Mouse (Mus musculus): ENCODE measurements at regions not wholly inside any gene's neighbourhood (a gene's known extent, or its start where the extent isn't known, plus 50 kb on each side); places are given as distances from the start of the nearest gene placed in this dataset.

- no peak overlapping the region for H3K4me3 ChIP-seq (replicated peaks in 1 of 3; ENCODE audit: low read depth in 2 of 3, low read length in 2 of 3, poor library complexity in 1 of 3)
- no peak overlapping the region for H3K27ac ChIP-seq (ENCODE audit: insufficient read depth, low read depth)
- dilution Hi-C loops (cut with MboI; ENCODE audit: extremely low pct_ligation_motif_present, extremely low pct_unique_long_range_greater_than_20kb, low sequenced_read_pairs) = no loop called here
- no peak overlapping the region for H3K4me2 ChIP-seq (ENCODE audit: insufficient read depth, low read depth, poor library complexity, severe bottlenecking)
- no peaks in the 10 kb centered on the region for H3K9me3 ChIP-seq (replicated peaks; ENCODE audit: low read length)
- no peak for TF ChIP-seq KAT2A (IDR thresholded peaks at IDR 0.05; ENCODE audit: insufficient replicate concordance, low read length)
- TF ChIP-seq UBTF (IDR thresholded peaks at IDR 0.05; ENCODE audit: low read depth, low read length) = no peak
- TF ChIP-seq MAZ (IDR thresholded peaks at IDR 0.05; ENCODE audit: low read depth, low read length) = no peak
- no peak for TF ChIP-seq TBP (conservative IDR thresholded peaks at IDR 0.05; ENCODE audit: low read depth, low read length)
- TF ChIP-seq ZNF384 (IDR thresholded peaks at IDR 0.05; ENCODE audit: low read depth, low read length) = no peak
- TF ChIP-seq USF2 (conservative IDR thresholded peaks at IDR 0.05; ENCODE audit: low read depth, low read length) = no peak
- in situ Hi-C loops (cut with MboI; ENCODE audit: low pct_ligation_motif_present, low pct_unique_long_range_greater_than_20kb, low sequenced_read_pairs) = no loop called here
- no peaks in the 10 kb centered on the region for H3K36me3 ChIP-seq (replicated peaks in 1 of 2; ENCODE audit: control insufficient read depth in 1 of 2, insufficient read depth in 1 of 2, low read length in 1 of 2)
- H3K9ac ChIP-seq (ENCODE audit: insufficient read depth, low read depth) = no peak overlapping the region
- DNase-seq (ENCODE audit: extremely low read depth) = no peak
- peaks cover 0 to 5% of the 10 kb centered on the region in 2 experiments; a peak in 1 of 4 replicates for H3K4me1 ChIP-seq (ENCODE audit: control insufficient read depth in 1 of 2, insufficient read depth in 2 of 2)
- H3K27me3 ChIP-seq (replicated peaks) = no peaks in the 10 kb centered on the region
- H3K79me2 ChIP-seq (replicated peaks; ENCODE audit: control insufficient read depth, extremely low read depth, insufficient read depth, poor library complexity, severe bottlenecking) = no peaks in the 10 kb centered on the region
Measured at GRCm38 (mm10) chr15:60134515-60134914, 118.1 kb upstream of the 4933412E24Rik start.

GRCm38 (mm10) chr15:60132701-60133100, 116.3 kb upstream of the 4933412E24Rik start:
- dilution Hi-C loops (cut with MboI; ENCODE audit: extremely low pct_ligation_motif_present, extremely low pct_unique_long_range_greater_than_20kb, low sequenced_read_pairs) = no loop called here
- Histone ChIP-seq H3K27me3 (replicated peaks) (no peaks in the 10 kb centered on the region), H3K4me2 (ENCODE audit: insufficient read depth, low read depth, poor library complexity, severe bottlenecking) (no peak overlapping the region), H3K9ac (ENCODE audit: insufficient read depth, low read depth) (no peak overlapping the region), H3K79me2 (replicated peaks; ENCODE audit: control insufficient read depth, extremely low read depth, insufficient read depth, poor library complexity, severe bottlenecking) (no peaks in the 10 kb centered on the region), H3K9me3 (replicated peaks; ENCODE audit: low read length) (no peaks in the 10 kb centered on the region), H3K4me1 (ENCODE audit: control insufficient read depth in 1 of 2, insufficient read depth in 2 of 2) (no peaks in the 10 kb centered on the region), H3K4me3 (replicated peaks in 1 of 3; ENCODE audit: low read depth in 2 of 3, low read length in 2 of 3, poor library complexity in 1 of 3) (no peak overlapping the region), H3K27ac (ENCODE audit: insufficient read depth, low read depth) (no peak overlapping the region), H3K36me3 (replicated peaks in 1 of 2; ENCODE audit: control insufficient read depth in 1 of 2, insufficient read depth in 1 of 2, low read length in 1 of 2) (no peaks in the 10 kb centered on the region)
- DNase-seq (ENCODE audit: extremely low read depth) = no peak
- TF ChIP-seq MEF2A (IDR thresholded peaks at IDR 0.05; ENCODE audit: borderline replicate concordance, low read depth, low read length) = no peak
- in situ Hi-C loops (cut with MboI; ENCODE audit: low pct_ligation_motif_present, low pct_unique_long_range_greater_than_20kb, low sequenced_read_pairs) = no loop called here

- Histone ChIP-seq H3K4me2 (ENCODE audit: insufficient read depth, low read depth, poor library complexity, severe bottlenecking) (no peak overlapping the region), H3K36me3 (replicated peaks in 1 of 2; ENCODE audit: control insufficient read depth in 1 of 2, insufficient read depth in 1 of 2, low read length in 1 of 2) (no peaks in the 10 kb centered on the region), H3K9me3 (replicated peaks; ENCODE audit: low read length) (no peaks in the 10 kb centered on the region), H3K4me1 (ENCODE audit: control insufficient read depth in 1 of 2, insufficient read depth in 2 of 2) (no peaks in the 10 kb centered on the region), H3K27me3 (replicated peaks) (no peaks in the 10 kb centered on the region), H3K79me2 (replicated peaks; ENCODE audit: control insufficient read depth, extremely low read depth, insufficient read depth, poor library complexity, severe bottlenecking) (no peaks in the 10 kb centered on the region), H3K9ac (ENCODE audit: insufficient read depth, low read depth) (no peak overlapping the region), H3K27ac (ENCODE audit: insufficient read depth, low read depth) (no peak overlapping the region), H3K4me3 (replicated peaks in 1 of 3; ENCODE audit: low read depth in 2 of 3, low read length in 2 of 3, poor library complexity in 1 of 3) (no peak overlapping the region)
- no peak for DNase-seq (ENCODE audit: extremely low read depth)
- in situ Hi-C loops (cut with MboI; ENCODE audit: low pct_ligation_motif_present, low pct_unique_long_range_greater_than_20kb, low sequenced_read_pairs) (no loop called here), dilution Hi-C loops (cut with MboI; ENCODE audit: extremely low pct_ligation_motif_present, extremely low pct_unique_long_range_greater_than_20kb, low sequenced_read_pairs) (no loop called here)
- TF ChIP-seq E2F4 (IDR thresholded peaks at IDR 0.05; ENCODE audit: insufficient replicate concordance, low read depth, low read length) = no peak
- no peak for TF ChIP-seq MYC (IDR thresholded peaks at IDR 0.05; ENCODE audit: low read depth, low read length)
- no peak for TF ChIP-seq KAT2A (IDR thresholded peaks at IDR 0.05; ENCODE audit: insufficient replicate concordance, low read length)
- TF ChIP-seq TBP (conservative IDR thresholded peaks at IDR 0.05; ENCODE audit: low read depth, low read length) = no peak
Measured at GRCm38 (mm10) chr15:60124461-60124860, 108.0 kb upstream of the 4933412E24Rik start.
